Mouse (Mus musculus): Measurements from ENCODE around the gene Gal3st2c. TPM values are rescaled to one million over a fixed set of nuclear protein-coding genes. Genes with fewer than 3 reads are reported as not detected.
"Not testable (repeated sequence)": the region's sequence is repeated elsewhere in the genome, so short reads cannot be mapped to it uniquely, and the experiment has no call there.

Gene Gal3st2c
- polyA plus RNA-seq, 1 experiment from 2014 or later = not detected

DNA sequence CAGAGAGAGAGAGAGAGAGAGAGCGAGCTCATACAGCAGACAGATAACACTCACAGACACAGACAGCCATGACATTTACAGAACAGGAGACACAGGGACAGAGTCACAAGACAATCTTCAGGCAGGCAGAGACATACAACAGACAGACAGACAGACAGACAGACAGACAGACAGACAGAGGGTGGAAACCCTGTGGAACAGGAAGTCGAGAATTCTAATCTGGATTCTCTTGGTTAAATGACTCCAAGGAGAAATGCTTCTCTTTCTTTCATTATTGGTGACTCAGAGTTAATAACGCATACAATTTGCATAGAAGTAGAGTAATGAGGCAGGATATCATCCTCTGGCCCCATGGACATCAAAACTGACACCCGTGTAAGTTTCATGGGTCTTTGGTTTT is 56.2 kb downstream of the Gal3st2c start:
- H3K4me3 ChIP-seq (replicated peaks) = no peak overlapping the region
- H3K9ac ChIP-seq = no peak overlapping the region
- no peaks in the 10 kb centered on the region for H3K9me3 ChIP-seq (replicated peaks)
- H3K27me3 ChIP-seq = no peaks in the 10 kb centered on the region
- H3K27ac ChIP-seq = no peak overlapping the region
- no peak for DNase-seq
- H3K36me3 ChIP-seq = no peaks in the 10 kb centered on the region
- no peak overlapping the region for H3K4me2 ChIP-seq
- 53% methylated on average over 4 of the region's 4 CpGs for WGBS (ENCODE audit: insufficient replicate concordance)
- no peaks in the 10 kb centered on the region for H3K4me1 ChIP-seq (replicated peaks)
- ATAC-seq (ENCODE audit: low read depth) = no peak

DNA sequence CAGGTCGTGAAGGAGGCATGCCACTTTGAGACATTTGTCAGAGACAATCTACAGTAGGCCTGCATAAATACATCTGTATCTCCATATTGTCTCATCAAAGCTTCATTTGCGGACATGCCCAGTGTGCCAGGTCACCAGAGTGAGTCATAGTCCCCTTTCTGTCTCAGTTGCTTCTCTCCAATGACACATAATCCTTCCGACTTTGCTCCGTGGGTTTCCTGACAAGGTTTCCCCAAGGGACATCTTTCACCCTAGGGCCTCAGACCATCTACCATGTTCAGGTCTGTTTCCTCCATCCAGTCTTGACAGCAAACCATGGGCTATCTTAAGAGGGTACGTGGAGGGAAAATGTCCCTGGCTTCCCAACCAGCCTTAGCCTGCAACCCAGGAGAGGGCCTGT is 60.8 kb downstream of the Gal3st2c start:
- 66% methylated on average over 5 of the region's 5 CpGs for WGBS (ENCODE audit: insufficient replicate concordance)
- Histone ChIP-seq H3K4me2 (no peak overlapping the region), H3K4me1 (replicated peaks) (no peaks in the 10 kb centered on the region), H3K27me3 (no peaks in the 10 kb centered on the region), H3K36me3 (no peaks in the 10 kb centered on the region), H3K9me3 (replicated peaks) (no peaks in the 10 kb centered on the region), H3K4me3 (replicated peaks) (no peak overlapping the region), H3K9ac (no peak overlapping the region), H3K27ac (no peak overlapping the region)
- DNase-seq (no peak), ATAC-seq (ENCODE audit: low read depth) (no peak)

DNA sequence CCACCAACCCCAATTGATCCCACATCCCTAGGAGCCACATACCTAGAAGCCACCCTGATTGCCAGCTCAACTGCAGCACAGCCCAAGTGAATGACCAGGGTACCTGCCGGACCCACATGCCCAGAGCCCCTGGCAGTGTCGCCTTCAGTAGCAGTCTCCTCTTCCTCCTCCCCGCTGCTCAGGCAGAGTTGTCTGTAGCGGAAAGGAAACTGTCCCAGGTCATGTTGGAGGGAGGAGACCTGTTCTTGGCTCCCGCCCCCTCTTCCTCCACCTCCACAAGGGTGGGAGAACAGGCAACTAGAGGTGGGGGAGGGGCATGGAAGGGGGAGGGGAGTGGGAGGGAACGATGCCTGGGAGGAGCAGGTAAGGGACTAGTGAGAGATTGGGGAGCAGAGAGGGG is 62.1 kb downstream of the Gal3st2c start, which contains the start of gene Pdcd1:
Gene Pdcd1, minus strand, starts transcription at position 181 of the 400 bp plus-strand sequence.
- Histone ChIP-seq H3K9ac (no peak within 1 kb of the TSS), H3K27me3 (no peaks in the 10 kb centered on the region), H3K4me1 (replicated peaks) (no peaks in the 10 kb centered on the region), H3K27ac (no peak within 1 kb of the TSS), H3K36me3 (no peaks in the 10 kb centered on the region), H3K4me3 (replicated peaks) (no peak within 1 kb of the TSS), H3K4me2 (no peak within 1 kb of the TSS), H3K9me3 (replicated peaks) (no peaks in the 10 kb centered on the region)
- DNase-seq = no peak
- ATAC-seq (ENCODE audit: low read depth) = no peak
- 37% methylated on average over 6 of the region's 6 CpGs for WGBS (ENCODE audit: insufficient replicate concordance)

DNA sequence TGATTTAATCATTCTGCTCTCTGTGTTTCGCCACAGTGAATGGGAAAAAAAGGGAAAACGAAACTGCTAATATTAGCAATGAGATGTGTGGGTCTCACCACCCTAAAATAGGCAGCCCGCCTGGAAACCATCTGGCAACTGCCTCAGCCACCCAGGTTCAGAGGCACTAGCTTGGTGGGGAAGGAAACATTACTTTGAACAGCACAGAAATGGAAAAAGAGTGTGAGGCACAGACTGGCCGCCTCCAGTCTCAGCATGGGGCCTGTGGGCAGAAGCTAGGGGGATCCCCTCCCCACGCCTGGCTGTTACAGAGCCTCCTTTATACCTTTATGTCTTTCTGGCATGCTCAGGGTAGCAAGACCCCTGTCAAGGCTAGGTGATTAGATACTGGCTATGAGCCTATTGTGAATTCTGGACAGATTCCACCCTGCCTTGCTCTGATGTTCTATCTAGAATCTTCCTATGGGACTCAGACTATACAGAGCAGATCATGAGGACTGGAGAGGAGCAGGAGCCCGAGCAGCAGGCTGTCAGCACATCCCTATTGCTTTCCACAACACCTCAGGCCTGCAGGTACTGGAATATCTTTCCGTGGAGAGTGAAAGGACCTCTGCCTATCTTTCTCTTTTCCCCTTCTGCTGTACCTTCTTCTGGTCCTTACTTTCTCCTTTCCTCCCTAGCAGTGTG is 63.4 kb downstream of the Gal3st2c start:
- ATAC-seq (ENCODE audit: low read depth) (no peak), DNase-seq (no peak)
- Histone ChIP-seq H3K9ac (no peak overlapping the region), H3K36me3 (no peaks in the 10 kb centered on the region), H3K27me3 (no peaks in the 10 kb centered on the region), H3K4me2 (no peak overlapping the region), H3K4me1 (replicated peaks) (no peaks in the 10 kb centered on the region), H3K4me3 (replicated peaks) (no peak overlapping the region), H3K9me3 (replicated peaks) (no peaks in the 10 kb centered on the region), H3K27ac (no peak overlapping the region)
- 55% methylated on average over 7 of the region's 7 CpGs for WGBS (ENCODE audit: insufficient replicate concordance)

DNA sequence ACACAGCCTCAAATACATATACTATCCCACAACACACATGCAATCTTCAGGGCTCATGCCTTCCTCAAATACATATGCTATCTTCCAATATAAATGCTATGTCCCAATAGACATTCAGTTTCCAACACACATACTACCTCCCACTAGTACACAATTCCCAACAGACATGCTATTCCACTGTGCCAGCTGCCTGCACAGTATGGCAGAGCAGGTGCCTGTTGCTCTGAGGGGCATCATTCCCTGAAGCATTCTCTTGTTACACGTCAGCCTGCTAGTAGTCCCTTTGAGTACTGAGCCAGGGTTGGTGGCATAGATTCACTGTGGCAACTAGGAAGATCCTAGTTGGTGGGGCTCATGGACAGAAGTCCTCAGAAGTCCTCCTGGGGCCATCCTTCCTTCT is 64.2 kb downstream of the Gal3st2c start:
- H3K4me2 ChIP-seq = no peak overlapping the region
- H3K36me3 ChIP-seq = no peaks in the 10 kb centered on the region
- H3K4me3 ChIP-seq (replicated peaks) = no peak overlapping the region
- 47% methylated on average over 1 of the region's 1 CpGs for WGBS (ENCODE audit: insufficient replicate concordance)
- H3K9ac ChIP-seq = no peak overlapping the region
- H3K4me1 ChIP-seq (replicated peaks) = no peaks in the 10 kb centered on the region
- H3K9me3 ChIP-seq (replicated peaks) = no peaks in the 10 kb centered on the region
- H3K27me3 ChIP-seq = no peaks in the 10 kb centered on the region
- ATAC-seq (ENCODE audit: low read depth) (no peak), DNase-seq (no peak)
- H3K27ac ChIP-seq = no peak overlapping the region

DNA sequence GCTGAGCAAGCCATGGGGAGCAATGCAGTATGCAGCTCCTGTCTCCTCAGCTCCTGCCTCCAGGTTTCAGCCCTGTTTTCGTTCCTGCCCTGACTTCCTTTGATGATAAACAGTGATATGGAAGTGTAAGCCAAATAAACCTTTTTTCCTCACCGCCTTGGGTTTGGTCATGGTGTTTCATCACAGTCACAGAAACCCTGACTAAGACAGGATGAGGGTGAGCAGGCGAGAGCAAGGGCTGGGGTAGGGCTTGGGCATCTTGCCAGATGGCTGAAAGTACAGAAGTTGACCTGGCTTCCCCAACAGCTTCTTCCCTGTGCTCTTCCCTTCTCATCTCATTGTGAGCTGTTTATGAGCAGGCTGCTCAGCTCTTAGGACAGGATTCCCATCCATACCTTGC is 65.7 kb downstream of the Gal3st2c start:
- Histone ChIP-seq H3K9me3 (replicated peaks) (no peaks in the 10 kb centered on the region), H3K36me3 (no peaks in the 10 kb centered on the region), H3K4me2 (no peak overlapping the region), H3K9ac (no peak overlapping the region), H3K4me1 (replicated peaks) (no peaks in the 10 kb centered on the region), H3K27me3 (no peaks in the 10 kb centered on the region), H3K27ac (no peak overlapping the region), H3K4me3 (replicated peaks) (no peak overlapping the region)
- no peak for DNase-seq
- 37% methylated on average over 3 of the region's 3 CpGs for WGBS (ENCODE audit: insufficient replicate concordance)
- ATAC-seq (ENCODE audit: low read depth) = no peak

DNA sequence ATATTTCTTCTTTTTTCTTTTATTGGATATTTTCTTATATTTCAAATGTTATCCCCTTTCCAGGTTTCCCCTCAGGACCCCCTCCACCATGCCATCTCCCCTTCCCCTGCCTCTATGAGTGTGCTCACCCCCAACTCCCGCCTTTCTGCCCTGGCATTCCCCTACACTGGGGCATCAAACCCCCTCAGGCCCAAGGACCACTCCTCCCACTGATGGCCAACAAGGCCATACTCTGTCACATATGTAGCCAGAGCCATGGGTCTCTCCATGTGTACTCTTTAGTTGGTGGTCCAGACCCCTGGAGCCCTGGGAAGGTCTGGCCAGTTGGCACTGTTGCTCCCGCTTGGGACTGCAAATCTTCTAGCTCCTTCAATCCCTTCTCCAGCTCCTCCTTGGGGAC is 67.1 kb downstream of the Gal3st2c start:
- Histone ChIP-seq H3K9ac (no peak overlapping the region), H3K27ac (no peak overlapping the region), H3K4me2 (no peak overlapping the region), H3K36me3 (no peaks in the 10 kb centered on the region), H3K9me3 (replicated peaks) (no peaks in the 10 kb centered on the region), H3K4me3 (replicated peaks) (no peak overlapping the region), H3K4me1 (replicated peaks) (no peaks in the 10 kb centered on the region), H3K27me3 (no peaks in the 10 kb centered on the region)
- DNase-seq (no peak), ATAC-seq (ENCODE audit: low read depth) (no peak)
- WGBS (ENCODE audit: insufficient replicate concordance) = 74% methylated on average over 2 of the region's 2 CpGs

DNA sequence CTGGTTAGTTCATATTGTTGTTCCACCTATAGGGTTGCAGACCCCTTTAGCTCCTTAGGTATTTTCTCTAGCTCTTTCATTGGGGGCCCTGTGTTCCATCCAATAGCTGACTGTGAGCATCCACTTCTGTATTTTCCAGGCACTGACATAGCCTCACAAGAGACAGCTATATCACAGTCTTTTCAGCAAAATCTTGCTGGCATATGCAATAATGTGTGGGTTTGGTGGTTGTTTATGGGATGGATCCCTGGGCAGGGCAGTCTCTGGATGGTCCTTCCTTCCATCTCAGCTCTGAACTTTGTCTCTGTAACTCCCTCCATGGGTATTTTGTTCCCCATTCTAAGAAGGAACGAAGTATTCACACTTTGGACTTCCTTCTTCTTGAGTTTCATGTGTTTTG is 68.0 kb downstream of the Gal3st2c start:
- not testable (repeated sequence) for H3K27me3 ChIP-seq; DNase-seq; H3K4me2 ChIP-seq; H3K9ac ChIP-seq; ATAC-seq (ENCODE audit: low read depth); H3K9me3 ChIP-seq (replicated peaks); H3K36me3 ChIP-seq; H3K27ac ChIP-seq; H3K4me1 ChIP-seq (replicated peaks); H3K4me3 ChIP-seq (replicated peaks)
- 24% methylated on average over 1 of the region's 1 CpGs for WGBS (ENCODE audit: insufficient replicate concordance)

Other genes starting within 250 kb of the Gal3st2c start
- gene Atg4b, start 239.0 kb upstream of the Gal3st2c start, polyA plus RNA-seq (2015; fragmentation: Nextera tagmentation; extraction: Ambion mirVana) = 64.6 and 76.8 TPM in 2 replicates
- 16.1 TPM in 2 replicates for gene Thap4, start 235.6 kb upstream of the Gal3st2c start, polyA plus RNA-seq (2015; fragmentation: Nextera tagmentation; extraction: Ambion mirVana)
- 169 and 181 TPM in 2 replicates for gene Dtymk, start 188.6 kb upstream of the Gal3st2c start, polyA plus RNA-seq (2015; fragmentation: Nextera tagmentation; extraction: Ambion mirVana)
- gene Ing5, start 186.5 kb upstream of the Gal3st2c start, polyA plus RNA-seq (2015; fragmentation: Nextera tagmentation; extraction: Ambion mirVana) = 12.3 and 13.0 TPM in 2 replicates
- gene D2hgdh, start 165.6 kb upstream of the Gal3st2c start, polyA plus RNA-seq (2015; fragmentation: Nextera tagmentation; extraction: Ambion mirVana) = 5.8 and 6.1 TPM in 2 replicates
- gene Gal3st2, start 129.2 kb upstream of the Gal3st2c start, polyA plus RNA-seq (2015; fragmentation: Nextera tagmentation; extraction: Ambion mirVana) = not detected in 2 replicates
- not detected in 2 replicates for gene Gal3st2b, start 72.2 kb upstream of the Gal3st2c start, polyA plus RNA-seq (2015; fragmentation: Nextera tagmentation; extraction: Ambion mirVana)
- not detected in 2 replicates for gene Neu4, start 29.9 kb downstream of the Gal3st2c start, polyA plus RNA-seq (2015; fragmentation: Nextera tagmentation; extraction: Ambion mirVana)
- gene Pdcd1, start 62.0 kb downstream of the Gal3st2c start, polyA plus RNA-seq (2015; fragmentation: Nextera tagmentation; extraction: Ambion mirVana) = not detected in 2 replicates